Mouse (Mus musculus): Measurements from ENCODE around the gene Ndufa6. TPM values are rescaled to one million over a fixed set of nuclear protein-coding genes. Genes with fewer than 3 reads are reported as not detected.

Gene Ndufa6
- total and polyA plus RNA-seq, 3 experiments = 235 to 417 TPM; not detected in 1

- TF ChIP-seq NRF1 (IDR thresholded peaks at IDR 0.05; ENCODE audit: insufficient read depth, low read depth, low read length, poor library complexity, severe bottlenecking) = no peak
- TF ChIP-seq TBP (IDR thresholded peaks at IDR 0.05; ENCODE audit: low read depth, low read length) = no peak
- TF ChIP-seq TCF12 (IDR thresholded peaks at IDR 0.05; ENCODE audit: low read depth, low read length) = no peak
- no peak for TF ChIP-seq ZNF384 (IDR thresholded peaks at IDR 0.05; ENCODE audit: low read depth, low read length)
- Histone ChIP-seq H3K9me3 (replicated peaks; ENCODE audit: insufficient read depth, low read length) (no peaks in the 10 kb centered on the region), H3K79me2 (ENCODE audit: control insufficient read depth, insufficient read depth, low read length, poor library complexity) (no peaks in the 10 kb centered on the region), H3K9ac (ENCODE audit: control insufficient read depth, low read depth, low read length, poor library complexity, severe bottlenecking) (no peak overlapping the region), H3K4me1 (ENCODE audit: control insufficient read depth in 1 of 2, insufficient read depth in 2 of 2, low read length in 2 of 2) (no peaks in the 10 kb centered on the region), H3K27ac (ENCODE audit: control insufficient read depth, low read depth, low read length) (no peak overlapping the region), H3K4me3 (ENCODE audit: control insufficient read depth in 1 of 2, insufficient read depth in 1 of 2, low read depth in 2 of 2, low read length in 2 of 2) (no peak overlapping the region), H3K27me3 (ENCODE audit: control insufficient read depth in 1 of 2, insufficient read depth in 2 of 2, low read length in 2 of 2) (peaks cover 6 to 17% of the 10 kb centered on the region in 2 experiments), H3K36me3 (ENCODE audit: control insufficient read depth in 1 of 2, insufficient read depth in 2 of 2, low read length in 2 of 2) (no peaks in the 10 kb centered on the region)
- DNase-seq (ENCODE audit: low read depth, low spot score) = no peak
Observed at GRCm38 (mm10) chr15:82379511-82379870, 25.4 kb upstream of the Ndufa6 start.

- TF ChIP-seq ZMIZ1 (IDR thresholded peaks at IDR 0.05; ENCODE audit: low read depth, low read length) (no peak), NELFE (IDR thresholded peaks at IDR 0.05; ENCODE audit: low read depth, low read length) (no peak), POLR2A (IDR thresholded peaks at IDR 0.05; ENCODE audit: control insufficient read depth in 1 of 2, insufficient read depth in 1 of 2, low read depth in 1 of 2, low read length in 2 of 2, poor library complexity in 1 of 2) (no peak), ZC3H11A (IDR thresholded peaks at IDR 0.05; ENCODE audit: low read depth, low read length) (no peak), TAL1 (IDR thresholded peaks at IDR 0.05; ENCODE audit: low read length) (no peak), CHD2 (IDR thresholded peaks at IDR 0.05; ENCODE audit: low read length) (no peak), CTCF (IDR thresholded peaks at IDR 0.05 in 2 of 3, conservative IDR thresholded peaks at IDR 0.05 in 1 of 3; ENCODE audit: control insufficient read depth in 1 of 3, insufficient read depth in 1 of 3, low read depth in 2 of 3, low read length in 3 of 3, poor library complexity in 1 of 3, severe bottlenecking in 1 of 3) (no peak), RCOR1 (IDR thresholded peaks at IDR 0.05; ENCODE audit: low read depth, low read length) (no peak)
- H3K79me2 ChIP-seq (ENCODE audit: control insufficient read depth, insufficient read depth, low read length, poor library complexity) = no peaks in the 10 kb centered on the region
- H3K36me3 ChIP-seq (ENCODE audit: control insufficient read depth in 1 of 2, insufficient read depth in 2 of 2, low read length in 2 of 2) = no peaks in the 10 kb centered on the region
- no peaks in the 10 kb centered on the region for H3K9me3 ChIP-seq (replicated peaks; ENCODE audit: insufficient read depth, low read length)
- no peak overlapping the region for H3K4me3 ChIP-seq (ENCODE audit: control insufficient read depth in 1 of 2, insufficient read depth in 1 of 2, low read depth in 2 of 2, low read length in 2 of 2)
- H3K27ac ChIP-seq (ENCODE audit: control insufficient read depth, low read depth, low read length) = no peak overlapping the region
- DNase-seq (ENCODE audit: low read depth, low spot score) = no peak
- peaks cover 6 to 12% of the 10 kb centered on the region in 2 experiments for H3K27me3 ChIP-seq (ENCODE audit: control insufficient read depth in 1 of 2, insufficient read depth in 2 of 2, low read length in 2 of 2)
- no peak overlapping the region for H3K9ac ChIP-seq (ENCODE audit: control insufficient read depth, low read depth, low read length, poor library complexity, severe bottlenecking)
- no peaks in the 10 kb centered on the region for H3K4me1 ChIP-seq (ENCODE audit: control insufficient read depth in 1 of 2, insufficient read depth in 2 of 2, low read length in 2 of 2)
Observed at GRCm38 (mm10) chr15:82378261-82379180, 24.4 kb upstream of the Ndufa6 start.

GRCm38 (mm10) chr15:82377701-82378100, 23.6 kb upstream of the Ndufa6 start:
- Histone ChIP-seq H3K27ac (ENCODE audit: control insufficient read depth, low read depth, low read length) (no peak overlapping the region), H3K27me3 (ENCODE audit: control insufficient read depth in 1 of 2, insufficient read depth in 2 of 2, low read length in 2 of 2) (peaks cover 5 to 6% of the 10 kb centered on the region in 2 experiments), H3K9me3 (replicated peaks; ENCODE audit: insufficient read depth, low read length) (no peaks in the 10 kb centered on the region), H3K4me1 (ENCODE audit: control insufficient read depth in 1 of 2, insufficient read depth in 2 of 2, low read length in 2 of 2) (no peaks in the 10 kb centered on the region), H3K36me3 (ENCODE audit: control insufficient read depth in 1 of 2, insufficient read depth in 2 of 2, low read length in 2 of 2) (no peaks in the 10 kb centered on the region), H3K4me3 (ENCODE audit: control insufficient read depth in 1 of 2, insufficient read depth in 1 of 2, low read depth in 2 of 2, low read length in 2 of 2) (no peak overlapping the region), H3K79me2 (ENCODE audit: control insufficient read depth, insufficient read depth, low read length, poor library complexity) (no peaks in the 10 kb centered on the region), H3K9ac (ENCODE audit: control insufficient read depth, low read depth, low read length, poor library complexity, severe bottlenecking) (no peak overlapping the region)
- no peak for DNase-seq (ENCODE audit: low read depth, low spot score)
- TF ChIP-seq NELFE (IDR thresholded peaks at IDR 0.05; ENCODE audit: low read depth, low read length) = no peak
- TF ChIP-seq RCOR1 (IDR thresholded peaks at IDR 0.05; ENCODE audit: low read depth, low read length) = no peak
